Mouse (Mus musculus) embryonic fibroblast, embryonic 13.5 days (primary cell): ENCODE data around the gene Mettl16.

ENCODE experiments used
- CTCF ChIP-seq: IDR thresholded peaks from 2 replicates; pipeline ENCODE4 v1.5.1; 2011; ENCODE audit warnings: mild to moderate bottlenecking, control low read depth, low read length, moderate library complexity, borderline replicate concordance; ENCODE audit not compliant: insufficient read depth
- POLR2A ChIP-seq: IDR thresholded peaks from 2 replicates; pipeline ENCODE4 v1.6.1; 2011; ENCODE audit warnings: low read depth, mild to moderate bottlenecking, control low read depth, low read length, moderate library complexity

GRCm38 (mm10) chr11:74748022-74748421, 22.6 kb upstream of the Mettl16 start:
- no peak for TF ChIP-seq CTCF
- TF ChIP-seq POLR2A: no peak
